16 mouse cellular contexts compared by ENCODE assay signal in the genomic region with DNA sequence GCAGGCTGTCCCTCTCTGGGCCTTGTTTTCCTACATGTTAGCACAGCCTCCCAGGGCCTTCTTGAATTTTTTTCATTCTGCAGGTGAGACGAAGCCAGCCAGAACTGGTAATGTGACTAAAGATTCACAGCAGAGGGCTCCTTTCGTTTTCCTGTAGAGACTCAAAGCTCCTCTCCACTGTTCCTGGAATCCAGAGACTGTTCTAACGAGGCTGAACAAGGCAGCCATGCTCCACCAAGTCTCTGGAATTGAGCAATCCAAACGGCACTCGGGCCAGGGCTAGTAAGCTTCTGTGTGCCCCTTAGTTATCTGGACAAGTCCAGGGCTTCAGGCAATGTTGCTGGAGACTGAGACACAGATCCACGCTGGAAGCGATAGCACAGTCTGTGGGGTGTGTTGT. TPM values are rescaled to one million over a fixed set of nuclear protein-coding genes. Genes with fewer than 3 reads are reported as not detected.
DNase-seq lines count a peak whose midpoint lies in the region; ATAC-seq lines count a peak whose summit lies in the region.
"Had no signal": no experiment of that assay in that cellular context is flagged by ENCODE, and none has a peak within 500 bp of the region (broad histone marks: within the 10 kb centered on the region; RNA-seq: fewer than 3 reads in every experiment).

No protein-coding gene starts in this region.

- peak overlapping the region in 1 of 2 experiments; percentile 62; a peak in 3 of 4 replicates for H3K27ac ChIP-seq in heart, embryonic 14.5 days (replicated peaks in 1 of 2; ENCODE audit: control insufficient read depth in 1 of 2, insufficient read depth in 1 of 2, low read depth in 2 of 2, low read length in 2 of 2)
- H3K27ac ChIP-seq in midbrain, embryonic 11.5 days (ENCODE audit: low read depth, low read length), result no peak overlapping the region
- no peak overlapping the region for H3K27ac ChIP-seq in midbrain, embryonic 10.5 days (replicated peaks)
- H3K27ac ChIP-seq in heart, embryonic 16.5 days (ENCODE audit: low read length), result peak overlapping the region; percentile 63
- H3K27ac ChIP-seq: hindbrain, embryonic 13.5 days had no signal

- H3K9me3 ChIP-seq in heart, embryonic 14.5 days (ENCODE audit: control insufficient read depth, low read length), result no peaks in the 10 kb centered on the region
- no peaks in the 10 kb centered on the region for H3K9me3 ChIP-seq in midbrain, embryonic 11.5 days (ENCODE audit: control insufficient read depth, low read length)
- H3K9me3 ChIP-seq in midbrain, embryonic 10.5 days (replicated peaks), result no peaks in the 10 kb centered on the region
- H3K9me3 ChIP-seq in heart, embryonic 16.5 days (replicated peaks; ENCODE audit: control insufficient read depth, low read length), result no peaks in the 10 kb centered on the region
- H3K9me3 ChIP-seq: hindbrain, embryonic 13.5 days had no signal

- no peaks in the 10 kb centered on the region for H3K36me3 ChIP-seq in heart, embryonic 14.5 days (ENCODE audit: control insufficient read depth, insufficient read depth, low read length)
- H3K36me3 ChIP-seq in midbrain, embryonic 11.5 days (ENCODE audit: control insufficient read depth, insufficient read depth, low read length), result no peaks in the 10 kb centered on the region
- H3K36me3 ChIP-seq in midbrain, embryonic 10.5 days, result no peaks in the 10 kb centered on the region
- no peaks in the 10 kb centered on the region for H3K36me3 ChIP-seq in heart, embryonic 16.5 days (ENCODE audit: control insufficient read depth, insufficient read depth)
- H3K36me3 ChIP-seq: hindbrain, embryonic 13.5 days had no signal

- 55% methylated on average over 7 of the region's 7 CpGs for WGBS in heart, embryonic 14.5 days
- 62% methylated on average over 7 of the region's 7 CpGs for WGBS in midbrain, embryonic 11.5 days
- 68% methylated on average over 7 of the region's 7 CpGs for WGBS in midbrain, embryonic 10.5 days
- WGBS in heart, embryonic 16.5 days, result 53% methylated on average over 7 of the region's 7 CpGs

- no peak for DNase-seq in heart, adult 8-10 months (ENCODE audit: low spot score)
- peak; percentile 37 for DNase-seq in midbrain, embryonic 11.5 days (ENCODE audit: low spot score, missing footprints)
- DNase-seq in midbrain, embryonic 10.5 days (ENCODE audit: low spot score), result no peak
- no peak for DNase-seq in layer of hippocampus, adult 8-10 months (ENCODE audit: low spot score in 2 of 2)
- DNase-seq in adrenal gland, postnatal 14 days, result no peak
- DNase-seq: cerebellum, postnatal 10 days; left cerebral cortex, postnatal 4 days; thymus, postnatal 4 days had no signal

- peaks cover 49 to 64% of the 10 kb centered on the region in 2 experiments for H3K4me1 ChIP-seq in heart, embryonic 14.5 days (ENCODE audit: control insufficient read depth in 2 of 2, insufficient read depth in 2 of 2, low read length in 2 of 2)
- H3K4me1 ChIP-seq in midbrain, embryonic 11.5 days (ENCODE audit: control insufficient read depth, insufficient read depth, low read length), result peaks cover 14% of the 10 kb centered on the region
- H3K4me1 ChIP-seq in midbrain, embryonic 10.5 days, result peaks cover 34% of the 10 kb centered on the region
- peaks cover 58% of the 10 kb centered on the region for H3K4me1 ChIP-seq in heart, embryonic 16.5 days (ENCODE audit: control insufficient read depth, insufficient read depth, low read length)

- ATAC-seq in heart, embryonic 14.5 days (ENCODE audit: insufficient number of reproducible peaks, insufficient read depth, low FRiP score, low read depth), result no peak
- no peak for ATAC-seq in midbrain, embryonic 11.5 days (ENCODE audit: low FRiP score)
- no peak for ATAC-seq in heart, embryonic 16.5 days (replicated peaks; ENCODE audit: extremely low read depth, insufficient read depth, low FRiP score)
- no peak for ATAC-seq in erythroid progenitor cell, adult 5-6 weeks (replicated peaks; ENCODE audit: low FRiP score, poor library complexity, severe bottlenecking)

- H3K4me2 ChIP-seq in heart, embryonic 14.5 days (ENCODE audit: low read length), result no peak overlapping the region
- H3K4me2 ChIP-seq in midbrain, embryonic 11.5 days, result no peak overlapping the region
- no peak overlapping the region for H3K4me2 ChIP-seq in heart, embryonic 16.5 days (ENCODE audit: low read depth, low read length)
- H3K4me2 ChIP-seq: hindbrain, embryonic 13.5 days had no signal

- H3K27me3 ChIP-seq in heart, embryonic 14.5 days (ENCODE audit: control insufficient read depth, insufficient read depth, low read length), result no peaks in the 10 kb centered on the region
- peaks cover 18% of the 10 kb centered on the region for H3K27me3 ChIP-seq in midbrain, embryonic 11.5 days (ENCODE audit: control insufficient read depth, insufficient read depth, low read length)
- peaks cover 58% of the 10 kb centered on the region for H3K27me3 ChIP-seq in midbrain, embryonic 10.5 days (ENCODE audit: low read depth, poor library complexity, severe bottlenecking)
- H3K27me3 ChIP-seq in heart, embryonic 16.5 days (ENCODE audit: control insufficient read depth, insufficient read depth, low read length), result no peaks in the 10 kb centered on the region

- H3K4me3 ChIP-seq in heart, embryonic 14.5 days (ENCODE audit: control insufficient read depth in 1 of 2, insufficient read depth in 1 of 2, low read depth in 1 of 2, low read length in 2 of 2), result no peak overlapping the region
- H3K4me3 ChIP-seq in midbrain, embryonic 11.5 days (ENCODE audit: low read depth, low read length), result no peak overlapping the region
- no peak overlapping the region for H3K4me3 ChIP-seq in midbrain, embryonic 10.5 days
- H3K4me3 ChIP-seq in heart, embryonic 16.5 days (ENCODE audit: low read length), result no peak overlapping the region
- H3K4me3 ChIP-seq: hindbrain, embryonic 13.5 days; myocyte had no signal

- H3K9ac ChIP-seq in heart, embryonic 14.5 days (ENCODE audit: low read length), result peak overlapping the region; percentile 39; the same call in 1 of the 2 replicates
- no peak overlapping the region for H3K9ac ChIP-seq in midbrain, embryonic 11.5 days (ENCODE audit: low read length)
- H3K9ac ChIP-seq in heart, embryonic 16.5 days (ENCODE audit: low read length), result 0 out of 2 replicates have a peak overlapping the region, but pooled peaks have one; percentile 3
- H3K9ac ChIP-seq: hindbrain, embryonic 13.5 days had no signal

RNA-seq across cellular contexts. Expression of a gene that starts 2.6 kb away (rescaled TPM):
- 31.5 and 34.4 TPM in 2 replicates for polyA plus RNA-seq in heart, embryonic 14.5 days (2014; fragmentation: Nextera tagmentation; extraction: Ambion mirVana)
- 10 to 100 TPM; 44.8 to 57.2 (median 49.5) TPM for total RNA-seq in heart, adult 8-10 months (2022)
- polyA plus RNA-seq in midbrain, embryonic 11.5 days (2014; fragmentation: Nextera tagmentation; extraction: Ambion mirVana), result 5.1 and 6.1 TPM in 2 replicates
- polyA plus RNA-seq in midbrain, embryonic 10.5 days (2016; fragmentation: Nextera tagmentation; extraction: Ambion mirVana), result 7.4 and 7.5 TPM in 2 replicates
- 61.2 and 70.6 TPM in 2 replicates for polyA plus RNA-seq in heart, embryonic 16.5 days (2015; fragmentation: Nextera tagmentation; extraction: Ambion mirVana)
- total RNA-seq in layer of hippocampus, adult 8-10 months (2022), result 10 to 100 TPM in 3 of 4 experiments, 1 to 10 TPM in 1; 9.7 to 11.8 (median 11.0) TPM
- 131 and 156 TPM in 2 replicates for total RNA-seq in adrenal gland, postnatal 14 days (2021)
- 199 and 217 TPM in 2 replicates for total RNA-seq in erythroid progenitor cell, adult 5-6 weeks (2015; ENCODE audit: low replicate concordance)
- 249 and 265 TPM in 2 replicates for total RNA-seq in erythroid progenitor cell, adult 5-6 weeks (2017; ENCODE audit: low replicate concordance)

RNA-seq across cellular contexts. Expression of a gene that starts 38.4 kb away (rescaled TPM):
- 0.15 TPM in 1 of 2 replicates, not detected in the other for polyA plus RNA-seq in heart, embryonic 14.5 days (2014; fragmentation: Nextera tagmentation; extraction: Ambion mirVana)
- total RNA-seq in heart, adult 8-10 months (2022), result not detected
- 0.14 and 0.18 TPM in 2 replicates for polyA plus RNA-seq in midbrain, embryonic 11.5 days (2014; fragmentation: Nextera tagmentation; extraction: Ambion mirVana)
- polyA plus RNA-seq in midbrain, embryonic 10.5 days (2016; fragmentation: Nextera tagmentation; extraction: Ambion mirVana), result 0.23 and 0.31 TPM in 2 replicates
- polyA plus RNA-seq in heart, embryonic 16.5 days (2015; fragmentation: Nextera tagmentation; extraction: Ambion mirVana), result 0.19 TPM in 1 of 2 replicates, not detected in the other
- 1 to 10 TPM; 1.6 to 2.9 (median 2.4) TPM for total RNA-seq in layer of hippocampus, adult 8-10 months (2022)
- 0.48 and 0.90 TPM in 2 replicates for total RNA-seq in adrenal gland, postnatal 14 days (2021)
- not detected in 2 replicates for total RNA-seq in erythroid progenitor cell, adult 5-6 weeks (2015; ENCODE audit: low replicate concordance)
- not detected in 2 replicates for total RNA-seq in erythroid progenitor cell, adult 5-6 weeks (2017; ENCODE audit: low replicate concordance)
- polyA plus RNA-seq: myocyte had no signal

RNA-seq across cellular contexts. Expression of a gene that starts 44.7 kb away (rescaled TPM):
- polyA plus RNA-seq in heart, embryonic 14.5 days (2014; fragmentation: Nextera tagmentation; extraction: Ambion mirVana), result not detected in 2 replicates
- total RNA-seq in heart, adult 8-10 months (2022), result not detected
- not detected in 2 replicates for polyA plus RNA-seq in midbrain, embryonic 11.5 days (2014; fragmentation: Nextera tagmentation; extraction: Ambion mirVana)
- 0.31 TPM in 1 of 2 replicates, not detected in the other for polyA plus RNA-seq in midbrain, embryonic 10.5 days (2016; fragmentation: Nextera tagmentation; extraction: Ambion mirVana)
- polyA plus RNA-seq in heart, embryonic 16.5 days (2015; fragmentation: Nextera tagmentation; extraction: Ambion mirVana), result not detected in 2 replicates
- 1 to 10 TPM in 1 of 4 experiments, not detected in 3; 1.0 TPM for total RNA-seq in layer of hippocampus, adult 8-10 months (2022)
- not detected in 2 replicates for total RNA-seq in adrenal gland, postnatal 14 days (2021)
- not detected in 2 replicates for total RNA-seq in erythroid progenitor cell, adult 5-6 weeks (2015; ENCODE audit: low replicate concordance)
- total RNA-seq in erythroid progenitor cell, adult 5-6 weeks (2017; ENCODE audit: low replicate concordance), result not detected in 2 replicates
- total RNA-seq: layer of hippocampus, adult 18-20 months; left cerebral cortex, postnatal 4 days had no signal
- polyA plus RNA-seq: embryonic facial prominence, embryonic 14.5 days; frontal cortex, adult 2 months; myocyte had no signal
